Mouse (Mus musculus) adrenal gland, postnatal 36 days (tissue): Measurements from ENCODE around the gene Tnks1bp1. TPM values are rescaled to one million over a fixed set of nuclear protein-coding genes. Genes with fewer than 3 reads are reported as not detected.

Source experiments
- DNase-seq, 2 experiments: peaks; one replicate each; pipeline ENCODE4 v3.0.0; 2021; ENCODE audit warnings: mixed read lengths in 1 of 2
- long read RNA-seq, 2 experiments: library from polyadenylated mRNA; stranded (forward); transcript quantifications; one replicate each; pipeline ENCODE4 v2.0.0; 2021; ENCODE audit warnings: borderline sequencing depth in 2 of 2
- total RNA-seq, 2 experiments: library from RNA; stranded (reverse); gene quantifications; 2 replicates each; pipeline ENCODE4 v1.2.3; 2021

Gene Tnks1bp1
- total RNA-seq: 100 to 1,000 TPM in 1 of 2 experiments, 10 to 100 TPM in 1; 94.2 to 103 TPM
- long read RNA-seq, experiment 1, full-length matches to known transcripts: 3 of 40 reads
- long read RNA-seq, experiment 1, partial matches to known transcripts: 15 of 40 reads
- long read RNA-seq, experiment 1, other reads (novel, unspliced or antisense): 22 of 40 reads
- long read RNA-seq, experiment 2, full-length matches to known transcripts: 1 of 14 reads
- long read RNA-seq, experiment 2, partial matches to known transcripts: 7 of 14 reads
- long read RNA-seq, experiment 2, other reads (novel, unspliced or antisense): 6 of 14 reads

GRCm38 (mm10) chr2:85047596-85048167, at the start of gene Tnks1bp1:
TSS of gene Tnks1bp1 (plus strand) at chr2:85048022.
- peak; percentile 99 for DNase-seq

- peak in 1 of 2 experiments; percentile 13 for DNase-seq
Observed at GRCm38 (mm10) chr2:84999486-85000181, 48.2 kb upstream of the Tnks1bp1 start.

GRCm38 (mm10) chr2:85001497-85001896, 46.3 kb upstream of the Tnks1bp1 start:
- peak; percentile 7 to 17 for DNase-seq

GRCm38 (mm10) chr2:85002575-85002974, 45.2 kb upstream of the Tnks1bp1 start:
- DNase-seq: no peak

GRCm38 (mm10) chr2:85004341-85004740, 43.5 kb upstream of the Tnks1bp1 start:
- DNase-seq: no peak

GRCm38 (mm10) chr2:85006600-85006999, 41.2 kb upstream of the Tnks1bp1 start:
- DNase-seq: no peak

GRCm38 (mm10) chr2:85007729-85008128, 40.1 kb upstream of the Tnks1bp1 start:
- peak in 1 of 2 experiments; percentile 44 for DNase-seq

GRCm38 (mm10) chr2:85009212-85009611, 38.6 kb upstream of the Tnks1bp1 start:
- DNase-seq: no peak

- peak in 1 of 2 experiments; percentile 15 for DNase-seq
Observed at GRCm38 (mm10) chr2:85011906-85012604, 35.8 kb upstream of the Tnks1bp1 start.

GRCm38 (mm10) chr2:85012679-85013078, 35.1 kb upstream of the Tnks1bp1 start:
- DNase-seq: no peak

- no peak for DNase-seq
Observed at GRCm38 (mm10) chr2:85013826-85014587, 33.8 kb upstream of the Tnks1bp1 start.

- DNase-seq: no peak
Observed at GRCm38 (mm10) chr2:85014588-85014982, 33.2 kb upstream of the Tnks1bp1 start.

GRCm38 (mm10) chr2:85022043-85022442, 25.8 kb upstream of the Tnks1bp1 start:
- DNase-seq: peak in 1 of 2 experiments; percentile 40

- DNase-seq: no peak
Observed at GRCm38 (mm10) chr2:85026178-85026577, 21.6 kb upstream of the Tnks1bp1 start.

GRCm38 (mm10) chr2:85027281-85027680, 20.5 kb upstream of the Tnks1bp1 start:
- DNase-seq: no peak

GRCm38 (mm10) chr2:85029897-85030296, 17.9 kb upstream of the Tnks1bp1 start:
- no peak for DNase-seq

- DNase-seq: no peak
Observed at GRCm38 (mm10) chr2:85030989-85031388, 16.8 kb upstream of the Tnks1bp1 start.

GRCm38 (mm10) chr2:85033121-85033520, 14.7 kb upstream of the Tnks1bp1 start:
- no peak for DNase-seq

GRCm38 (mm10) chr2:85034169-85034568, 13.7 kb upstream of the Tnks1bp1 start:
- no peak for DNase-seq

- no peak for DNase-seq
Observed at GRCm38 (mm10) chr2:85036507-85037046, 11.2 kb upstream of the Tnks1bp1 start.
